Mouse (Mus musculus): ENCODE measurements around the gene Kcnma1.

The Kcnma1 gene

DNA sequence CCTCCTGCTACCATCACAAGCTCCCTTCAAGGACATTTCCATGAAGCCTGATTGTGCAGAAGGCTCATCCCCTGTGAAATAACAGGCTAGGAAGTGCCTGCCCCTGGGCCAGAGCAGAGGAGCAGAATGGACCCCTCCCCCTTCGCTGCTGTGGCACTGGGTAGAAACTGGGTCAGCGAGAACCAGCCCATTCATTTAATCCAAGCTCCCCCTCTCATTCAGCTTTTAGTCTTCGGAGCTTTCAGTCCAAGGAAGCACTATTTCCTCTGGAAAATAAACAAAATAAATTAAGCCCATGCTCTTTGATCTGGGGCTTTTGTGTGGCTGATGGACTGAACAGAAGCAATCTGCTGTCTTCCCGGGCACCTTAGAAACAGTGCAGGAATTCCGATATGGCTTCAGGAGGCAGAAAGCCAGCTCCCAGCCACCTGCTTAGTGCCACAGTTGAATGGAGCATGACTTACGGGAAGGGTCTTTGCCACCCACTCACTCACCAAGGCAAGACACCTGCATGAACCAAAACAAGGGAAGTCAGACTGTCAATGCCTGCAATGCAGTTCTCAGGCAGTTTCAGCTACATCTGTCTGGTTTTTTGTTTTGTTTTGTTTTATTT is 165.7 kb downstream of the Kcnma1 start:
- peak; percentile 16 to 40 for DNase-seq

- no peak for DNase-seq
Measured at GRCm38 (mm10) chr14:23846706-23847105, 167.6 kb downstream of the Kcnma1 start.

- no peak for DNase-seq
Measured at GRCm38 (mm10) chr14:23842025-23842424, 172.3 kb downstream of the Kcnma1 start.

DNA sequence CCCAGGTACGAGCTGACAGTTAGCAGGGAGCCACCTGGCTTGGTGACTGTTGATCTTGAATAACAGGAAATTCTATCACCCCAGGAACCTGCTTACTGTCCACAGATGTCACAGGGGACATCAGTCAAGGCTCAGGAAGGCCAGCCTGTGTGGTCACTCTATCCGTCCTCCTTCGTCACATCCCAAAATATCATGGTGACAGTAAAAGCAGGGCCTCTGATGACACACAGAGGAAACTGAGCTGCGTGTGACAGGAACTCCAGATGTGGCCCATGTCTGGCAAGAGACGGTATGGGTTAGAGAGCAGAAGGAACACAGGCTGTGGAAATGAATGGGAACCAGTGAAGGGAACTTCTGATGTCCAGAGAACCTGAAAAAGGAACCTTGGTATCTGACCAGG is 174.7 kb downstream of the Kcnma1 start:
- DNase-seq = no peak

DNA sequence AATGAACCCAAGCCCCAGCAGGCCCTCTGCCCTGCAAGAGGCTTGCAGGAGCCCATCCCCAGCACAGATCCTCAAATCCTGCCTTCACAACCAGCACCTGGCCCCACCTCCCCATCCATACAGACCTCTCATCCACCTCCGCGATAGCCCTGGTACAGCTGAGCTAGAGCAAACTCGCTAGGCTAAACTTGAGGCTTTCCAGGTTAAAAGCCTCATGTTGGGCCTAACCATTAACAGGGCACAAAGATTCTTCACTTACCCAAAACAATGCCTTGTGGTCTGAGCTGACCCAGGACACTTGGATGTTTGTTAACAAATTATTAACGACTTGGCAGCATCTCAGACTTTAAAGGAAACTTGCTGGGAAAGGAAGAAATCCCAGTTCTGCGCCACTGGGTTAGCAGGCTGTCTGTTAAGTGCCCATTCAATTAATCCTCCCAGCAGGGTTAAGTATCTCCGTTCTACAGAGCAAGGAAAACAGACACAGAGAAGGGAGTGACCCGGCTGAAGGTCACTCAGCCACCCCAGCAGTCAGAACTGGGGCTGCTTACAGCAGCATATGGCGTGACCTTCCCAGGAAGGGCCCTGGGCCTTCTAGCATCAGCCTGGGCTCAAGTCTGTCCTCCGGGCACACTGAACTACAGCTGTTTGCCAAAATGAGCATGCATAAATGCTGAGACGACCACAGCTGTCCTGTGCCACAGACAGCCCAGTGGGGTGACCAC is 178.7 kb downstream of the Kcnma1 start:
- peak; percentile 37 to 66 for DNase-seq

DNA sequence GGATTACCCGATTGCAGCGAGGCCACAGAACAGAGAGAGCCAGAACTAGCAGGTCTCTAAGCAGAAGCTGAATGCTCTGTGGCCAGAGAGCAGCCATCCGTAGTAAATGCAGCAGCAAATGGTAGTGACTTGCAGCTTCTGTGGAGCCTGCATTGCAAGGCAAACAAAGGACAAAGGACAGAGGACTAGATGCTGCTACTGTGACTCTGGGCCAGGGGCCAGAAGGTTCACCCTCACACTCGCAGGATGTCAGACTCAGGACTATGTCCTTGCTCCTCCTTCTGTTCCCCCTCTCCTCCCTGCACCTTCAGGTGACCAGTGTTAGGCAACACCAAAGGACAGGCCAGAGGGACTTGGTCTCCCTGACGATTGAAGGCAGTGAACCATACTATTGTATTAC is 183.0 kb downstream of the Kcnma1 start:
- peak; percentile 24 to 48 for DNase-seq

DNA sequence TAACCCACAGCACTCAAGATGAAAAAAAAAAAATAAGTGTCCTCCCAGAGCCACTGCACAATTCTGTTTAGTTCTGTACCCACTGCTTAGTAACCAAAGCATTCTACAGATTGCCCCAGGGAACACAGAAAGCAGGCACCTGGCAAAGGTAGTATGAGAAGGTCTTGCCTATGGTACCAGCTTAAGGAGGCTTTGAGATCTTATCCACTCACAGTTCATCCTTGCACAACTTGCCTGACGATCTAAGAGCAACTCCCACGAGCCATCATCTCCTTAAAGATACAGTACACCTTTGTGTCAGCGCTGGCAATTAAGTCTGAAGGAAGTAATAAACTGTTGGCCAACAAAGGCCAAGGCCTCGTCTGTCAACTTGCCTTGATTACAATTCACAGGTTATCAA is 184.0 kb downstream of the Kcnma1 start:
- no peak for DNase-seq

- DNase-seq = no peak
Measured at GRCm38 (mm10) chr14:23828711-23829320, 185.5 kb downstream of the Kcnma1 start.

DNA sequence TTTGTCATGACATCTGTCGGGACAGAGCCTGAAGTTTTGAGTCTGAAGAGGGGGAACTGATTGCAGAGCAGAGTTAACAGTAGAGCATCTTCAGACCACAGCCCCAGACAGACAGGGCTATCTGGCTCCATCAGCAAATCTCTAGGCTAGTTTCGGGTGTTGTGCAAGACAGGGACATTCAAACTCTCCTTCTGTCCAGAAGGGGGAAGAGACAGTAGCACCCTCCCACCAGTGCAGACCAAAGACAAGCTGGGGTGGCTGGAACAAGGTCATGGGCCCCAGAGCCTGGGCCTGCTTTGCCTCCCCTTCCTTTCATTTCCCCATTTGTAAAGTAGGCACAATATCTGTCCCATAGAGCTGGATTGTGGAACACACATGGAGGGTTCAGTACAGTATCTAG is 189.4 kb downstream of the Kcnma1 start:
- no peak for DNase-seq

DNA sequence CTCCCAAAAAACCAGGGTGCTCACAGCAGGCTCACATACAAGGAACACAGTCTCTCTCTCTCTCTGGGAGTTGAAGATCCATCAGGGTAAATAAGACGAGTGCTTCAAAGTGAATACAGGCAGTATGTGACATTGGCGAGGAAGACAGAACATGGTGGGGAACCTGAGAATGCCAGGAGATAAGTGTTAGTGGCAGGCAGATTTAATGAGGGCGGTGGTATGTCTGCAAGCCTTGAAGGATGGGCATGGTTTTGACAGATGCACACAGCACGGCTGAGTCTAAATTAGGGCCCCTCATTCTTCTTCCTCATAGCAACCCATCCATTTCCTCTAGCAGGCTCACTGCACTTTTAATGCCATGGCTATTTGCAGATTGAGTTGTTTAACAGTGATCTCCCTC is 190.0 kb downstream of the Kcnma1 start:
- no peak for DNase-seq

DNA sequence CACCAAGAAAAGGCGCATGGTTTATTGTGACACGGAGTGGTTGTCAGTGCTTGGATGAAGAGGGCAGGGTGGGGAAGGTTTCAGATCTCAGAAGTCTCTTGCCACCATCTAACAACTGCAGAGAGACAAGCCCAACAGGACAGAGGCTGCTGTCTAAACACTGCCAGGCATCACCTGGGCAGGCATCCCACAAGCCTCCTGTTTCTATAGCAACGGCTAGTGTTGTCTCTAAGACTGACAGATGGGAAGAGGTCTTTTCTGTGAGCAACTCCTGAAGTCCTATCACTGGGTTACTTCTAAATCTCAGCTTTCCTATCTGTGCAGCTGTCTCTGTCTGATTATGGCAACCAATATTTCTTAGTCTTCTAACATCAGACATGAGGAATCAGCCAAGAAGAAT is 196.7 kb downstream of the Kcnma1 start:
- DNase-seq = no peak

DNA sequence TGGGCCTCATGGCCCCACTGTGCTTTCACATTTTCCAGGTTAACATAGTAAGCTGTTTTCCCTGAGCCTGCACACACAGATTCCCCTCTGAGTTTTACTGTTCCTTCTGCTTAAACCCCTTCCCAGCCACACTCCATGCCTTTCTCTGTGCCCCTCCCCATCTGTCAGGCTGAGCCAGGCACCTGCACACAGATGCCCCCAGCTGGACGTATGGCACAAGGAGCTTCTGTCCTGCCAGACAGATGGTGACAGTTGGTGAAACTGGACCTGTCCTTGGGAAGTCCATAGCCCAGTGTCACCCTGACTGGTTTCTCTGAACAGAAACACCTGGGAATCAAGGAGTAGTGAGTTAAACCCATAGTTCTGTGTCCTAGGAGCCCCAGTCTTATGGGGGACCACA is 204.2 kb downstream of the Kcnma1 start:
- DNase-seq = no peak

- no peak for DNase-seq
Measured at GRCm38 (mm10) chr14:23809124-23809523, 205.2 kb downstream of the Kcnma1 start.

GRCm38 (mm10) chr14:23806378-23806777 is 207.9 kb downstream of the Kcnma1 start:
- DNase-seq = peak in 1 of 2 experiments; percentile 24

GRCm38 (mm10) chr14:23796878-23797277 is 217.4 kb downstream of the Kcnma1 start:
- DNase-seq = no peak

DNA sequence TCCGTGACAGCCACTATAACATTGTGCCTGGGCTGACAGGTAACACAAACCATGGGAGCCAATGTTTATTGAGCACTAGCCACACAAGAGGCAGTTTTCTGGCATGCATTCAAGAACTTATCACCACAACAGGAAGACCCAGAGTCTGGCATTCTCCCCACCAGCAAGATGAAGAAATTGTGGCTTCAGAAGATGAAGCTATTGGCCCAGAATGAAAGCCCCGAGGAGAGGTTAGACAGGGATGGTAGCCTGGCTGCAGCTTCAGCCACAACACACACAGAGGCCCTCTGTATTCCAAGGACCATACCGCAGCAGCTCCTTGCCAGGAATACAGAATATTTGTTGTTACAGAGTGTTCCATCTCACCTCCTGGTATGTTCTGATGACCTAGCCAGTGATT is 221.6 kb downstream of the Kcnma1 start:
- DNase-seq = no peak

GRCm38 (mm10) chr14:23792076-23792475 is 222.2 kb downstream of the Kcnma1 start:
- no peak for DNase-seq

GRCm38 (mm10) chr14:23791261-23791691 is 223.0 kb downstream of the Kcnma1 start:
- peak; percentile 83 to 84 for DNase-seq

DNA sequence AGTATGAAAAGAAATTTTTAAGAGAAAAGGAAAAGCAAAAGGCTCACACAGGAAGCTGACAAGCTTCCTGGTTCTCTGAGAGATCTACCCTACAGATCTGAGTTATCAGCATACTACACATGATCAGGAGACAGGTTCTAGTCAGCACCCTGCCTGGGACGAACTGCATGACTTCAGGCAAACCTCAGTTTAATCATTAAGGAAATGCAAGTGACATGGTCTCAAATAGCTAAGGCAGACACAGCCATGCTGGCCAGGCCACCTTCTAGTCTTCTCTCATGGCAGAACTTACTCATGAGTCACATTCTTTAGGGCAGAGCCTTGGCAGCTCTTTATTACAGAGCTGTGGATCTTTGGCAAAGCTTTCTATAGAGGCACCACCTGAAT is 227.6 kb downstream of the Kcnma1 start:
- peak; percentile 11 to 26 for DNase-seq

- DNase-seq = peak in 1 of 2 experiments; percentile 24
Measured at GRCm38 (mm10) chr14:23785921-23786686, 228.2 kb downstream of the Kcnma1 start.

DNA sequence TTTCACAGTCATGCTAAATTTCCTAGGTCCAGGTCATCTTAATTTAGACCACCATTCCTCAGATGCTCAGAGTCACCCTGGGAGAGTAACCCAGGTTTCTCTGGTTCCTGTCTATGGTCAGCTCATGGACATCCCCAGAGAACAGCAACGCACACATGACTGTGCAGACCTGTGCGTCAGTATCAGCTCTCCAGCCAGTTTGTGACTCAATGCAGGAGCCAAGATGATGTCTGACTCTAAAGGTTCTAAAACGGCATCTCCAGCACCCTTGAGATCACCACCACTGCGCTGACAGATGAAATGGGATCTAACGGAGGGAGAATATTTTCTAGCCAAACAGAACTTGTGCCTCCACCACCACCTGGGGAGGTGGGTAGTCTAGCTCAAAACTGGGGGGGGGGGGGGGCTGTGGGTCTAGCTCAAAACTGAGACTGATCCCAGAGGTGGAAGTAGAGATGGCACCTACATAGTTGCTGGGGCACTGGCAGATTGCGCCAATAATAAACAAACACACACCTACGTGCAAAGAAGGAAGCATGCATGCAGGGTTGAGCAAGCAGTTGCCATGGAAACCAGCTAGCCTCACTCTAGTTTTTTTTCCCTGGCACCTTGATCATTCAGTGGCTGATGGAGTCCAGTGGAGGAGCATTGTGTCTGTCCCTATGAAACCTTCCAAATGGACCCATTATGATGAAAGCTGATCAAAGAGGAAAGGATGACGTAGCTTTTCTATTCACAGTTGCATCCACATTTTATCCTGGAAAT is 231.3 kb downstream of the Kcnma1 start:
- peak; percentile 13 to 27 for DNase-seq

DNA sequence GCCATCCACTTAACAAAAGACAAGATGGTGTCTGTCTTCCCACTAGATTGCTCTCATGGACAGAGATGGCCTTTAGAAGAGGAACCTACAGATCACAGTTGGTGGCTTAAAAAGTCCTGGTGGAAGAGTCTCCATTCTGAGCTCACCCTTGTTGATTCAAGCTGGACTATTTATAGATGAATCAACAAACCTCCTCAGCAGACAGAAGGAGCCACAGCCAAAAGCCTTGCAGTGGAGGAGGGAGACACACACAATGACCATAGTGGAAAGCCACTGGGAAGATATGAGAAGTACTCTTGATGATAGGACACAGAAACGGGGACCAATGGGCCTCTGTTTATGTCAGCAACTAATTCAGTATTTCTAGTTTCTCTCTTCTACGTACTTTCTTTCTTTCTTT is 239.7 kb downstream of the Kcnma1 start:
- DNase-seq = no peak

DNA sequence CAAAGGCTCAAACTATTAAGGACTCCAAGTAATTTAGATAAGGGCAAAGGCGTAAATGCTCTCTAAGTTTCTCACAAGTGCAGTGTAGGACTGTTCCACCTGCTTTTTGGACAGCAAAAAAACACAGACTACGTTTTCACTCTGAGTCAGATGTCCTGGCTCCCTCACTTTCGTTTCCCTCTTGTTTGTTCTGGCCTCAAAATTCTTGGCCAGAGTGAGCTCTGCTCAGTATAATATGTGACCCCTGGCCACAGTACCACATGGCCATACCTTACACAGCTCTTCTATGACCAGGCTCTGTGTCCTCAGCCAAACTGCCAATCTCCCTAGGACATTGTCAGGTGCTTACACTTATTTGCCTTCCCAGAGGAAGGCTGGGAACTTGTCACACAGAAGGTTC is 241.6 kb downstream of the Kcnma1 start:
- no peak for DNase-seq
